Mouse (Mus musculus) spleen, adult 2 months (tissue): ENCODE data around the gene Iqgap2. TPM values are rescaled to one million over a fixed set of nuclear protein-coding genes. Genes with fewer than 3 reads are reported as not detected.

Experiments used
- DNase-seq, 2 experiments: peaks; one replicate each; pipeline versions ENCODE4 v3.0.0 to v3.0.0-alpha.2; 2012 to 2021; ENCODE audit warnings: low spot score in 2 of 2, low read depth in 1 of 2
- H3K27ac ChIP-seq: fragments of 200-500 bp; 2 replicates; pipeline ENCODE4 v1.5.1; 2012; ENCODE audit warnings: low read length, inconsistent platforms; ENCODE audit not compliant: insufficient read depth
- H3K27me3 ChIP-seq: fragments of 200-500 bp; 2 replicates; pipeline ENCODE4 v1.6.1; 2012; ENCODE audit warnings: mild to moderate bottlenecking, moderate library complexity, low read length, inconsistent platforms; ENCODE audit not compliant: control insufficient read depth, insufficient read depth
- H3K36me3 ChIP-seq: fragments of 200-500 bp; 2 replicates; pipeline ENCODE4 v1.6.1; 2012; ENCODE audit warnings: mild to moderate bottlenecking, low read length, inconsistent platforms; ENCODE audit not compliant: control insufficient read depth, insufficient read depth
- H3K4me1 ChIP-seq: fragments of 200-500 bp; 2 replicates; pipeline ENCODE4 v1.6.1; 2011; ENCODE audit warnings: inconsistent platforms; ENCODE audit not compliant: control insufficient read depth, insufficient read depth, insufficient read length
- H3K4me3 ChIP-seq: fragments of 200-500 bp; 2 replicates; pipeline ENCODE4 v1.5.1; 2011; ENCODE audit warnings: mild to moderate bottlenecking, inconsistent platforms; ENCODE audit not compliant: insufficient read depth, insufficient read length; ENCODE audit errors: extremely low read depth
- CTCF ChIP-seq: fragments of 200-500 bp; IDR thresholded peaks from 2 replicates; pipeline ENCODE4 v1.5.1; 2011; ENCODE audit warnings: mild to moderate bottlenecking, inconsistent platforms; ENCODE audit not compliant: insufficient read depth, insufficient read length, insufficient replicate concordance; ENCODE audit errors: extremely low read depth
- POLR2A ChIP-seq: fragments of 200-500 bp; IDR thresholded peaks from 2 replicates; pipeline ENCODE4 v1.6.1; 2011; ENCODE audit warnings: low read depth, low read length, inconsistent platforms
- WGBS: fragments of 180-500 bp; shearing (Covaris S2); methylation state at CpG from one replicate; pipeline ENCODE4 v1.1.7; 2018; 5-methylcytosine and 5-hydroxymethylcytosine counted together
- polyA plus RNA-seq: library from polyadenylated mRNA; depleted of rRNA; stranded (reverse); fragments of >200 nt; gene quantifications from 2 replicates; pipeline ENCODE4 v1.2.3, GENCODE M21; 2012

Iqgap2 gene
- polyA plus RNA-seq, 1 experiment: 2.1 TPM

- H3K27ac ChIP-seq: no peak overlapping the region
- H3K27me3 ChIP-seq: no peaks in the 10 kb centered on the region
- no peak for TF ChIP-seq CTCF
- TF ChIP-seq POLR2A: no peak
- no peak for DNase-seq
- no peak overlapping the region for H3K4me3 ChIP-seq
- H3K4me1 ChIP-seq: no peaks in the 10 kb centered on the region
- no peaks in the 10 kb centered on the region for H3K36me3 ChIP-seq
Observed at GRCm38 (mm10) chr13:95831760-95832159, 60.0 kb downstream of the Iqgap2 start.

- TF ChIP-seq POLR2A (no peak), CTCF (no peak)
- Histone ChIP-seq H3K27ac (no peak overlapping the region), H3K27me3 (no peaks in the 10 kb centered on the region), H3K4me1 (no peaks in the 10 kb centered on the region), H3K36me3 (no peaks in the 10 kb centered on the region), H3K4me3 (no peak overlapping the region)
- 86% methylated on average over 7 of the region's 7 CpGs for WGBS
- DNase-seq: no peak
Observed at GRCm38 (mm10) chr13:95829431-95830171, 62.1 kb downstream of the Iqgap2 start.

- WGBS: 90% methylated on average over 5 of the region's 5 CpGs
- Histone ChIP-seq H3K27ac (no peak overlapping the region), H3K36me3 (no peaks in the 10 kb centered on the region), H3K27me3 (no peaks in the 10 kb centered on the region), H3K4me3 (no peak overlapping the region), H3K4me1 (no peaks in the 10 kb centered on the region)
- DNase-seq: no peak
- TF ChIP-seq POLR2A: no peak
- no peak for TF ChIP-seq CTCF
Observed at GRCm38 (mm10) chr13:95828616-95829015, 63.1 kb downstream of the Iqgap2 start.

- no peak overlapping the region for H3K27ac ChIP-seq
- H3K4me1 ChIP-seq: no peaks in the 10 kb centered on the region
- no peak for DNase-seq
- no peaks in the 10 kb centered on the region for H3K27me3 ChIP-seq
- H3K4me3 ChIP-seq: no peak overlapping the region
- TF ChIP-seq POLR2A (no peak), CTCF (no peak)
- no peaks in the 10 kb centered on the region for H3K36me3 ChIP-seq
- WGBS: 86% methylated on average over 6 of the region's 6 CpGs
Observed at GRCm38 (mm10) chr13:95826178-95826577, 65.5 kb downstream of the Iqgap2 start.

GRCm38 (mm10) chr13:95822918-95823317, 68.8 kb downstream of the Iqgap2 start:
- Histone ChIP-seq H3K36me3 (no peaks in the 10 kb centered on the region), H3K4me1 (no peaks in the 10 kb centered on the region), H3K27ac (no peak overlapping the region), H3K4me3 (no peak overlapping the region), H3K27me3 (no peaks in the 10 kb centered on the region)
- TF ChIP-seq CTCF: no peak
- no peak for TF ChIP-seq POLR2A
- DNase-seq: no peak
- WGBS: 93% methylated on average over 6 of the region's 6 CpGs

- Histone ChIP-seq H3K36me3 (no peaks in the 10 kb centered on the region), H3K4me1 (no peaks in the 10 kb centered on the region), H3K4me3 (no peak overlapping the region), H3K27me3 (no peaks in the 10 kb centered on the region), H3K27ac (no peak overlapping the region)
- 91% methylated on average over 9 of the region's 9 CpGs for WGBS
- DNase-seq: no peak
- TF ChIP-seq POLR2A (no peak), CTCF (no peak)
Observed at GRCm38 (mm10) chr13:95820071-95820470, 71.7 kb downstream of the Iqgap2 start.

- WGBS: 90% methylated on average over 4 of the region's 4 CpGs
- TF ChIP-seq POLR2A: no peak
Observed at GRCm38 (mm10) chr13:95818941-95819340, 72.8 kb downstream of the Iqgap2 start.

GRCm38 (mm10) chr13:95813643-95814042, 78.1 kb downstream of the Iqgap2 start:
- DNase-seq: peak in 1 of 2 experiments; percentile 41
- no peaks in the 10 kb centered on the region for H3K27me3 ChIP-seq
- no peak overlapping the region for H3K27ac ChIP-seq
- TF ChIP-seq CTCF: no peak
- no peak for TF ChIP-seq POLR2A
- H3K36me3 ChIP-seq: no peaks in the 10 kb centered on the region
- WGBS: 42% methylated on average over 3 of the region's 3 CpGs
- no peaks in the 10 kb centered on the region for H3K4me1 ChIP-seq
- H3K4me3 ChIP-seq: no peak overlapping the region

More at GRCm38 (mm10) chr13:95818941-95819340, 72.8 kb downstream of the Iqgap2 start:
- H3K4me1 ChIP-seq: no peaks in the 10 kb centered on the region
- DNase-seq: no peak
- H3K27ac ChIP-seq: no peak overlapping the region
- no peak overlapping the region for H3K4me3 ChIP-seq
- no peaks in the 10 kb centered on the region for H3K27me3 ChIP-seq
- no peaks in the 10 kb centered on the region for H3K36me3 ChIP-seq
